Mouse (Mus musculus) heart, adult 2 months (tissue): Measurements from ENCODE around the gene Crxos. TPM values are rescaled to one million over a fixed set of nuclear protein-coding genes. Genes with fewer than 3 reads are reported as not detected.
A peak's percentile ranks its signal among the peaks of the same experiment; 100 is the strongest.
"Not testable (repeated sequence)": the region's sequence is repeated elsewhere in the genome, so short reads cannot be mapped to it uniquely, and the experiment has no call there.

Experiments used
- DNase-seq, 2 experiments: peaks; one replicate each; pipeline ENCODE4 v3.0.0; 2021
- H3K27ac ChIP-seq: fragments of 200-600 bp; 2 replicates; pipeline ENCODE4 v1.8.1; 2022
- H3K27me3 ChIP-seq: fragments of 200-500 bp; 2 replicates; pipeline ENCODE4 v1.6.1; 2012; ENCODE audit warnings: mild to moderate bottlenecking, low read length, inconsistent platforms, mixed read lengths; ENCODE audit not compliant: control insufficient read depth, insufficient read depth
- H3K36me3 ChIP-seq: fragments of 200-500 bp; 2 replicates; pipeline ENCODE4 v1.6.1; 2012; ENCODE audit warnings: low read length, inconsistent platforms; ENCODE audit not compliant: control insufficient read depth, insufficient read depth
- H3K4me1 ChIP-seq: fragments of 200-500 bp; 2 replicates; pipeline ENCODE4 v1.6.1; 2011; ENCODE audit warnings: low read length; ENCODE audit not compliant: control insufficient read depth, insufficient read depth
- H3K4me3 ChIP-seq: fragments of 200-600 bp; 2 replicates; pipeline ENCODE4 v1.8.1; 2022
- H3K79me2 ChIP-seq: fragments of 200-500 bp; replicated peaks from 2 replicates; pipeline ENCODE4 v1.6.1; 2012; ENCODE audit warnings: mild to moderate bottlenecking, inconsistent platforms, low read length, moderate library complexity, mixed read lengths; ENCODE audit not compliant: control insufficient read depth, insufficient read depth
- H3K9ac ChIP-seq: fragments of 200-500 bp; 2 replicates; pipeline ENCODE4 v1.6.1; 2012; ENCODE audit warnings: low read depth, mild to moderate bottlenecking, control low read depth, inconsistent platforms, low read length, mixed read lengths
- CTCF ChIP-seq: fragments of 200-600 bp; IDR thresholded peaks from 2 replicates; pipeline ENCODE4 v1.8.1; 2022; ENCODE audit warnings: antibody characterized with exemption, mild to moderate bottlenecking, moderate library complexity
- EP300 ChIP-seq: fragments of 200-500 bp; IDR thresholded peaks from 2 replicates; pipeline ENCODE4 v1.6.1; 2011; ENCODE audit warnings: low read depth, low read length, control low read depth; ENCODE audit not compliant: insufficient read depth
- POLR2A ChIP-seq: fragments of 200-500 bp; IDR thresholded peaks from 2 replicates; pipeline ENCODE4 v1.6.1; 2011; ENCODE audit warnings: mild to moderate bottlenecking, low read depth, low read length, control low read depth; ENCODE audit not compliant: insufficient read depth
- WGBS: fragments of 180-500 bp; shearing (Covaris S2); methylation state at CpG from one replicate; pipeline ENCODE4 v1.1.7; 2018; 5-methylcytosine and 5-hydroxymethylcytosine counted together
- intact Hi-C: fragments of 180-260 bp; cut with DNase I; formaldehyde crosslinking; loops from one replicate; pipeline ENCODE4 v1.15.1; 2025
- polyA plus RNA-seq: library from polyadenylated mRNA; depleted of rRNA; stranded (reverse); fragments of >200 nt; gene quantifications from 2 replicates; pipeline ENCODE4 v1.2.3, GENCODE M21; 2012
- total RNA-seq, 2 experiments: library from RNA; stranded (reverse); gene quantifications; 2 replicates each; pipeline ENCODE4 v1.2.3; 2021

Gene Crxos
- total and polyA plus RNA-seq, 3 experiments, result not detected

- H3K27me3 ChIP-seq, result no peaks in the 10 kb centered on the region
- 61% methylated on average over 8 of the region's 8 CpGs for WGBS
- TF ChIP-seq POLR2A, result no peak
- no peak for TF ChIP-seq EP300
- no peak for TF ChIP-seq CTCF
- H3K9ac ChIP-seq, result no peak overlapping the region
- intact Hi-C loops, result no loop called here
- no peaks in the 10 kb centered on the region for H3K4me1 ChIP-seq
- no peaks in the 10 kb centered on the region for H3K36me3 ChIP-seq
- no peak overlapping the region for H3K27ac ChIP-seq
- no peaks in the 10 kb centered on the region for H3K79me2 ChIP-seq
- DNase-seq, result no peak
- H3K4me3 ChIP-seq, result no peak overlapping the region
Observed at GRCm38 (mm10) chr7:15907971-15908590, 25.7 kb downstream of the Crxos start.

DNA sequence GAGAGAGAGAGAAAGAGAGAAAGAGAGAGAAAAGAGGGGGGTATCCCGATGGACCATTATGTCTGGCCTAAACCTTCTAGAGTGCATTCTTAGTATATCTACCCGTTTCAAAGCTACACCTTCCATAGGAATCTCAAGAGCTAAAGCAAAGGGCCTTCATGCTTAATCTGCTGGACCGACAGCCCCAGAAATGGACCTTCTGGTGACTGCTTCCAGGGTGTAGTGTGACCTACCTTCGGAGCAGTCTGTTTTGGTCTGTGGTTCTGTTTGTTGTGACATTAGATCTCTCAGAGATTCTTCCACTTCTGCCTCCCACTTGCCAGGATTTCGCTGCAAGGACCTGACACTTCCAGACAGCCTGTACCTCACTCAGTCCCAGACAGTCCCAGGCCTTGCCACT, 28.1 kb downstream of the Crxos start:
- intact Hi-C loops, result no loop called here
- 77% methylated on average over 5 of the region's 5 CpGs for WGBS
- Histone ChIP-seq H3K27me3 (no peaks in the 10 kb centered on the region), H3K4me3 (no peak overlapping the region), H3K4me1 (peaks cover 1% of the 10 kb centered on the region; the same call in 1 of the 2 replicates), H3K27ac (no peak overlapping the region), H3K36me3 (no peaks in the 10 kb centered on the region), H3K9ac (no peak overlapping the region), H3K79me2 (no peaks in the 10 kb centered on the region)
- no peak for DNase-seq
- no peak for TF ChIP-seq EP300

- intact Hi-C loops, result no loop called here
- DNase-seq, result peak; percentile 56 to 70
- WGBS, result 2% methylated on average over 4 of the region's 4 CpGs
Observed at GRCm38 (mm10) chr7:15912183-15912582, 29.8 kb downstream of the Crxos start.

GRCm38 (mm10) chr7:15914252-15914651, 31.8 kb downstream of the Crxos start:
- Histone ChIP-seq H3K27me3 (no peaks in the 10 kb centered on the region), H3K9ac (no peak overlapping the region), H3K36me3 (no peaks in the 10 kb centered on the region), H3K79me2 (no peaks in the 10 kb centered on the region), H3K4me3 (no peak overlapping the region), H3K4me1 (peaks cover 1% of the 10 kb centered on the region; the same call in 1 of the 2 replicates), H3K27ac (no peak overlapping the region)
- intact Hi-C loops, result no loop called here
- no peak for DNase-seq
- TF ChIP-seq POLR2A (no peak), CTCF (peak; percentile 90)
- 24% methylated on average over 2 of the region's 2 CpGs for WGBS

More at GRCm38 (mm10) chr7:15912183-15912582, 29.8 kb downstream of the Crxos start:
- Histone ChIP-seq H3K4me1 (peaks cover 1% of the 10 kb centered on the region; the same call in 1 of the 2 replicates), H3K4me3 (no peak overlapping the region), H3K79me2 (no peaks in the 10 kb centered on the region), H3K27ac (no peak overlapping the region), H3K36me3 (no peaks in the 10 kb centered on the region), H3K27me3 (no peaks in the 10 kb centered on the region), H3K9ac (no peak overlapping the region)
- TF ChIP-seq CTCF, result peak; percentile 82
- TF ChIP-seq EP300, result no peak

DNA sequence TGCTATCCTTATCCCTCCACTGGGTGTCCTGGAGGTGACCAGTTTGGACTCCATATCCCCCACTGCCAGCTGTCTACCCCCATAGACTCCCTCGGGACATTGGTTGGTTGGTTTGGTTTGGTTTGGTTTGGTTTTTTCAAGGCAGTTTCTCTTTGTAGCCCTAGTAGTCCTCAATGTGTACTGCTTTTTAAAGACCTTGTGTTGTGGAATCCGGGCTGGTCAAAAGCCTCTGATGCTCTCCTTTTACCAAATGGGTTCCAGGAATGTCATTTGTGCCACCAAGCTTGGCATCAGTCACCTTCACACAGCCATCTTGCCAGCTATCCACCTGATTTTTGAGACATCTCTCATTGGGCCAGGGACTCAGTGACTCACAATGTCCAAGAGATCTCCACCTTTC, 32.3 kb downstream of the Crxos start:
- peaks cover 1% of the 10 kb centered on the region; the same call in 1 of the 2 replicates for H3K4me1 ChIP-seq
- no peaks in the 10 kb centered on the region for H3K36me3 ChIP-seq
- no peak for DNase-seq
- H3K79me2 ChIP-seq, result no peaks in the 10 kb centered on the region
- H3K27me3 ChIP-seq, result no peaks in the 10 kb centered on the region
- no peak overlapping the region for H3K9ac ChIP-seq
- TF ChIP-seq EP300 (no peak), POLR2A (no peak), CTCF (no peak)
- H3K27ac ChIP-seq, result no peak overlapping the region
- intact Hi-C loops, result no loop called here
- 81% methylated on average over 2 of the region's 2 CpGs for WGBS
- H3K4me3 ChIP-seq, result no peak overlapping the region

GRCm38 (mm10) chr7:15915695-15916094, 33.3 kb downstream of the Crxos start:
- H3K4me1 ChIP-seq, DNase-seq, H3K79me2 ChIP-seq, H3K4me3 ChIP-seq, intact Hi-C loops, H3K27me3 ChIP-seq, H3K27ac ChIP-seq, H3K9ac ChIP-seq, H3K36me3 ChIP-seq: not testable (repeated sequence)
- WGBS, result 86% methylated on average over 4 of the region's 4 CpGs
